Mouse (Mus musculus) heart, adult 2 months (tissue): ENCODE data around the gene Tbl3.

Source experiments
- CTCF ChIP-seq: fragments of 200-600 bp; IDR thresholded peaks from 2 replicates; pipeline ENCODE4 v1.8.1; 2022; ENCODE audit warnings: antibody characterized with exemption, mild to moderate bottlenecking, moderate library complexity
- POLR2A ChIP-seq: fragments of 200-500 bp; IDR thresholded peaks from 2 replicates; pipeline ENCODE4 v1.6.1; 2011; ENCODE audit warnings: mild to moderate bottlenecking, low read depth, low read length, control low read depth; ENCODE audit not compliant: insufficient read depth

DNA sequence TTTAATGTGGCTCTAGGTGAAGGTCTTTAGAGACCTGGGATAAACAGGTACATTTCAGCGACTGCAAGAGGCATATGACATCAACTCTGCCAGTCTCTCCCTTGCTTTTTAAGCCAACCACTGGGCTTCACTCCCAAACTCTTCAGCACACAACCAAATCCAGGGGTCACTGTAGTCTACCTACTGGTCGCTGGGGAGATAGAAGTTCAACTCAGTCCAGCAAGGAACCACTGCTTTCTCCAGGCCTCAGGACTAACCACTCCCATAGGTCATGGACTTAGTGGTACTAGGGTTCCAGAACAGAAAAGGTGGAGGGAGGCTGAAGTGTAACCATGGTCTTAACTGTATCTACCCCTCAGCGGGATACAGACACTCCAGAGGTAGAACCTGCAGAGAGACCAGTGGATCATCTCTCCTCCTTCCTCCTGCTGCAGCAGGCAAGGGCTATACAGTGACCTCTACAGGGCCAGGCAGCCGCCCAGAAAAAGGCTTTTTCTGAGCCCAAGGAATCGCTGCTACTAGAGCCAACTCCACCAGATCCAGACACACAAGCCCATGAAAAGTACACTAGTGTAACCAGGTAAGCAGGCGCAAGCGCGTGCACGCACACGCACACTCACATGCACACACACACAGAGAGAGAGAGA is 58.6 kb downstream of the Tbl3 start:
- peak; percentile 10; the same call in 1 of the 2 replicates for TF ChIP-seq CTCF
- TF ChIP-seq POLR2A = no peak
